Mouse (Mus musculus) ovary, adult 18-20 months (tissue): ENCODE results near the gene Lcmt2.
"Not testable (repeated sequence)": the region's sequence is repeated elsewhere in the genome, so short reads cannot be mapped to it uniquely, and the experiment has no call there.

Experiments
- DNase-seq: peaks from one replicate; pipeline ENCODE4 v3.0.0; 2022; ENCODE audit warnings: low spot score, mixed read lengths

The Lcmt2 gene

GRCm38 (mm10) chr2:121140018-121140882, at the start of gene Lcmt2, which contains the start of gene Adal:
TSS of gene Lcmt2 (minus strand) at chr2:121140653.
TSS of gene Adal (plus strand) at chr2:121140428.
- DNase-seq: peak; percentile 84

- DNase-seq: no peak
These were observed 48.1 kb upstream of the Lcmt2 start for GRCm38 (mm10) chr2:121188530-121188929.

GRCm38 (mm10) chr2:121184142-121184541, 43.7 kb upstream of the Lcmt2 start:
- DNase-seq: no peak

- no peak for DNase-seq
These were observed 43.0 kb upstream of the Lcmt2 start for GRCm38 (mm10) chr2:121183431-121183830.

GRCm38 (mm10) chr2:121178828-121179479, 38.5 kb upstream of the Lcmt2 start:
- DNase-seq: no peak

DNA sequence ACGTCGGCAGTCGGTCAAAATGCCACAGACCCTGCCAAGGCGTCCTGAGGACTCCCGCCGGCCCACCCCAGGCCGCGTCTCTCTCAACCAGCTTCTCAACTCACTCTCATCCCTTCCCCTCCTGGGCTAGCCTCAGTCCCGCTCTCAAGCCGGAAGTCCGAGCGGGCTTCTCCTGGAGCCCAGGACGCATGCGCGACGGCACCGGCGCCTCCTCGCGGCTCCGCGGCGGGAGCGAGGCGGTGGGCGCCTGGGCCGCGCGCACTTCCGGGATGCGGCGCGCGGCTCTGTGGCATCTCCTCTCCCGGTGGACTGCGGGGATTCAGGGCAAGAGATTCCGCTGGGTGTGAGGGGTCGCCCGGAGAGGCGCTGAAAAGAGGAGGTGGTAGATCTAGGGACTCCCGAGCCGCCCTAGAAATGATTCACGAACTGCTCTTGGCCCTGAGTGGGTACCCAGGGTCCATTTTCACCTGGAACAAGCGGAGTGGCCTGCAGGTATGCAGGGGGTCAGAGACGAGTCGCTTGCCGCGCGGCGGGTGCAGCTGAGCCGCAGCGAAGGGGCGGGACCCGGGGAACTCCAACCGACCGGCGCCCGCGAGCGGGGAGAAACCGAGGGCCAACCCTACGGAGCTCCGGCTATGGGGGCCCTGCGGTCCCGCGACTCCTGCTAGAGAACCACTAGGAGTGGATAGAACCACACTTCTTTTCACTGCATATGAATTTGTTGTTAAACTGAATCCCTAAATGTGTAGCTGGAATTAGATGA, 30.7 kb upstream of the Lcmt2 start, which contains the start of gene Zscan29:
Zscan29 (minus strand) TSS at position 146 of the 763 bp plus-strand sequence.
- DNase-seq: peak; percentile 82

GRCm38 (mm10) chr2:121170481-121170971, 30.1 kb upstream of the Lcmt2 start, which contains the start of gene Tubgcp4:
TSS of gene Tubgcp4 (plus strand) at chr2:121170654.
- DNase-seq: peak; percentile 30

- no peak for DNase-seq
These were observed 29.4 kb upstream of the Lcmt2 start for GRCm38 (mm10) chr2:121169902-121170301.

DNA sequence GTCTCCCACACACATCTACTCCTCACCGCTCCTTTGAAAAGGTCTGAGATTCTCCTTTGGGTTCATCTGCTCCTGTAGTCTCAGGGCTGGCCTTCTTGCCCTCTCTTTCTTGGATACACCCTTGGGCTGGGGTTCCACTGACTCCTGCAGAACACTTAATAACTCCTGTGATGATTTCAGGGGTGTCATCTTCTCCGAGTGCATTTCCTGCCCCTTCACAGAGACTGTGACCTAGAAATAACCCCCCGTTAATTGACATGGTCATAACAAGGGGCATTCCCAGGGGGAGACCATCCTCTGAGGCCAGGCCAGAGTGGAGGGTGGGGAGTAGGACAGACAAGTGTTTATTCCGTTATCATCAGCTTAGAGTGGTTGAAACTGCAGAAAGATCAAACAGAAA, 28.7 kb upstream of the Lcmt2 start:
- no peak for DNase-seq

DNA sequence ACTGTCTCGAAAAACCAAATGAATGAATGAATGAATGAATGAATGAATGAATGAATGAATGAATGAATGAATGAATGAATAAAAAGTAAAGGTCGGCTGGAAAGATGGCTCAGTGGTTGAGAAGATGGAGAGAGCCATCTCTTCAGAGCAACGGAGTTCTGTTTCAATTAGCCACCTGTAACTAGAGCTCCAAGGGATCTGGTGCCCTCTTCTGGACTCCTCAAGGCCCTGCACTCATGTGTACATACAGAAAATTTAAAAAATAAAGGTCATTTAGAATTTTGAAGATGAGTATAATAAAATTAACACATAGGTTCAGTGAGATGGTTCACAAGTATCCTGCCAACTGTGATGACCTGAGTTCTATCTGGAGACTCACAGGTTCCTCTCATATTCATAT, 12.6 kb upstream of the Lcmt2 start:
- DNase-seq: no peak

DNA sequence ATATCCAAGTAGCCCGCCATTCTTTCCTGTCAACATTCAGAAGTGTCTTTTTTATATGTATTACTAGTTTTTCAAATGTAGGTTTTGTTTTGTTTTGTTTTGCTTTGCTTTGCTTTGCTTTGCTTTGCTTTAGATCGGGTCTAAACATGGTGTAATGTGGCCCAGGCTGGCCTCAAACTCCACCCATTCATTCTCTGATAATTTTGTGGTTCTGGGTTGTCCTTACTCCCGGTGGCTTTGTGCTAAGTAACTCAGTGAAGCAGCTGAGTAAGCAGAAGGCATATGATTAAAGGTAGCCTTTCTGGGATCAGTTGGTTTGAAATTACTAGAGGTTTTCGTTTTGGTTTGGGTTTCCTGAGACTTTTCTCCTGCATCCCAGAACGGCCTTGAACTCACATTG, 9.2 kb upstream of the Lcmt2 start:
- DNase-seq: no peak

DNA sequence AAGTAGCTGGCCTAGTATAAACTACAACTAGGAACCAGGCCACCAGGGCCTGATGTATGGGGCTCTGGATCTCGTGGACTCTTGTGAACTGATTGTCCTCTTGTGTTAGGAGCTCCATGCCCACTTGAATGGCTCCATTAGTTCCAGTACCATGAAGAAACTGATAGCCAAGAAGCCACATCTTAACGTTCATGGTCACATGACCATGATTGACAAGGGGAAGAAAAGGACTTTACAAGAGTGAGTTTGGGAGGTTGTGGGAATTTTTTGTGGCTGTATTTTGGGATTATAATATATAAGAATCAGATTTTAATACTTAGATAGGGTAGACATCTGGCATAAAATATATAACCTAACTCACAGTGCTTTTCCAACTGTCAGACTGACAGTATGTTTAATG, 2.0 kb upstream of the Lcmt2 start:
- no peak for DNase-seq

DNA sequence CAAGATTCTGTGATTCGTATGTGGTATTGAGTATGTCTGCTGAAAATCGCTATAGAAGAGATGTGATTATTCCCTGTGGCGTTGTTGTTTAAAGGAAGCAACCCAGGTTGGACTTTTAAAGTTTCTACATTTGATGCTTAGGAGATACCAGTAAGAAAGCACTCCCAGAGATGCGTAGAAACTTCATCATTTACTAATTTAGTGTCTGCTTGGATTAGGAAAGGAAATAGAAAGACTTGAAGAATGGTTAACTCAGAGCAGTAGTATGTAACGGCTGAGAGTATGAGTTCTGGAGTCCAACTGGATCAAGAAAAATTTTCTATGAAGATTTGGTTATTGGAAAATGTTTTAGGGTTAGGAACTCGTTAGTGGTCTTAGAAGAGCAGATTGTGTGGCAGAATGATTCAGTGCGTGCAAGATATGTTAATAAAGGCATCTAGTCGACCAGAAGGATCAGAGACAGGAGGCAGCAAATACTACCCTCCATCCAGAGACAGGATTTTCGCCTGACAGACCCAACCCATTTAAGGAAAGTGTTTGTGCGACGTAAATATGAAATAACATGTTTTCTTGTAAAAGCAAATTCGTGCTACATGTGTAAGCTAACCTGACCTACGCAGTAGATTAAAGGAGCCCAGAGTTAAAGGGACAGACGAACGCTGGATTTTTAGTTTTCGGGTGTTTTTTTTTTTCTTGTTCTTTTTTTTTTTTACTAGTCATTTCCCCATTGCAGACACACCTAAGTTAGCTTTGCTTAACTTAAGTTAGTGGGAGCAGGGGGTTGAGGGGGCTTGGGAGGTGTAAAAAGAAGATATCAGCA, 973 bp upstream of the Lcmt2 start:
- DNase-seq: no peak

- peak; percentile 8 for DNase-seq
These were observed 1.0 kb downstream of the Lcmt2 start for GRCm38 (mm10) chr2:121139266-121140017.

DNA sequence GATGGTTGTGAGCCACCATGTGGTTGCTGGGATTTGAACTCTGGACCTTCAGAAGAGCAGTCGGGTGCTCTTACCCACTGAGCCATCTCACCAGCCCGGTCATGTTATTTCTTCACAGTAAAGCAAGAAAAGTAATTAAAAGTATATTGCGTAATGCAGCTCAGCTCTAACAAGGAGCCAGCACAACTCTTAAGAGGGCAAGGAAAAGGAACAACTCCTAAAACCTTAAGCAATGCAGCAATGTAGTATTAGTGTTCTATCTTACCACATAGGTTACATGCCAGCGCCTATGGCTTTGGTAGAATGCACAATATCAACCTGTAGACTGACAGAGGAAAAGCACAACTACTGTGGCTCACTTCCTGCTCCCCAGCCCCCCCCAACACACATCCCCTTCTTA, 3.1 kb downstream of the Lcmt2 start:
- DNase-seq: no peak

DNA sequence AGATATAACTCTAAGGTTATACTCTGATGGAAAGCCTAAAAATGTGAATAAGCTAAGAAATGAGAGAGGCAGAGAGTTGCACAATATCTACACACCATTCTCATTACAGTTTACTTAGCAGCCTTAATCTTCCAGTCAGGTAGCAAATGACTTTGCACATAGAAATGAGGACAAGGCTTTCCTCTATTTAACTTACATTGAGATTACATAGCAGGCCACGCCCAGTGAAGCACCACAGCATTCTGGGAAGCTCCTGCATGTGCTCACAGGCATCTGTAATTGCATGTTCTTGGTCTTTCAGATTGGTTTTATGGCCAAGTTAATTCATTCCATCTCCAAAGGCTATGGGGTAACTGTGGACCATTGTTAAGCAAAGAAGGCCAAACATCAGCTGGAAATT, 7.6 kb downstream of the Lcmt2 start:
- no peak for DNase-seq

GRCm38 (mm10) chr2:121128865-121129620, 11.4 kb downstream of the Lcmt2 start:
- no peak for DNase-seq

DNA sequence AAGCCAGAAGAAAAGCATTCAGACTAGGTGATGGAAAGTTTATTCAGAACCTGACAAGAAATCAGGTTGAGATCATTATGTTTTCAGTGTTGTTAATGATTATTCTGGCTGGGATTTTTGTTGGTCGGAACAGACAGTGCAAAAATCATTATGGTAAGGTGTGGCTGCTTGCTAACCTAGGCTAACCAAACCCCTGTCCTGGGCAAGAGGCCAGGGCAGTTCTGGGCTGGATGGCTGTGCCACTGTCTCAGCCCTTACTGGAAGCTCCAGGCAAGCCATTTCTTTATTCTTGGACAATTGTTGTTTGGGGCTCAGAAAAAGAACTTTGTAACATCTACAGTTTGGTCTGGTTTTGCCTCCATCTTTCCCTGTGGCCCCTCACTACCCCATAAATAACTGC, 12.9 kb downstream of the Lcmt2 start:
- DNase-seq: no peak

DNA sequence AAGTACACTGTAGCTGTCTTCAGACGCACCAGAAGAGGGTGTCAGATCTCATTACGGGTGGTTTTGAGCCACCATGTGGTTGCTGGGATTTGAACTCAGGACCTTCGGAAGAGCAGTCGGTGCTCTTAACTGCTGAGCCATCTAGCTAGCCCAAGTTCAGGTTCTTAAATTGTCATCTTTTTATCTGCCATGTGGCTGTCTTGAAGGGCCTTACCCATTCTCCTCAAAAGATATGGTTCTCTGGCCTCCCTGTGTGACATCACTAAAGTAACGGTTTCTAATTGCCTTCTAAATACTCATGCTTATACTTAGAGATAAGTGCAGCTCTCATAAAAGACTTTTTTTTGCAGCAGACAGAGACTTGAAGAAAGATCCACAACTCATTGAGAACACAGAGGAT, 14.2 kb downstream of the Lcmt2 start:
- DNase-seq: not testable (repeated sequence)

DNA sequence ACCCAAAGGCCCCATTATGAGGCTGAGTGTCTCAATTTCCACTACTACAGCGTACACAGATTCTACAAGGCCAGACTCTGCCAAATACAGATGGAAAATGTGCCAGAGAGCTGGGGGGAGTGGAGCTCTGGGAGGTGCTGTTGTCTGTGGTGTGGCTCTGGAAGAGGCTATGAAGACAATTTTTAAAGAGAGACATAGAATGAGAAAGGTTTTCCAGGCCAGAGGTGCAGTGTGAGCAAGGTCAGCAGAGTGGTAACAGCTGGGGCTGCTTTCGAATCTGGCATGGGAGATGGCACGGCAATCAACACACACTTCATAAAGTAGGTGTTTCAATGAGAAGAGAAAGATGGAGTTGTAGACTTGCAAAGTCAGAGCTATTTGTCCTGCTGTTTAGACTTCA, 21.2 kb downstream of the Lcmt2 start:
- no peak for DNase-seq
